Mouse (Mus musculus): ENCODE results near the gene Pou2f2. TPM values are rescaled to one million over a fixed set of nuclear protein-coding genes. Genes with fewer than 3 reads are reported as not detected.

The Pou2f2 gene
- polyA plus RNA-seq, 1 experiment from 2014 or later, result 17.0 TPM

- H3K4me1 ChIP-seq (replicated peaks; ENCODE audit: control insufficient read depth, insufficient read depth, low read length), result no peaks in the 10 kb centered on the region
- WGBS, result 88% methylated on average over 20 of the region's 20 CpGs
- H3K27ac ChIP-seq (ENCODE audit: low read length), result no peak overlapping the region
- no peaks in the 10 kb centered on the region for H3K27me3 ChIP-seq (replicated peaks; ENCODE audit: control insufficient read depth, insufficient read depth, low read length)
- peaks cover 4% of the 10 kb centered on the region; the same call in 1 of the 2 replicates for H3K9me3 ChIP-seq (ENCODE audit: control insufficient read depth, low read length)
- H3K4me3 ChIP-seq (replicated peaks; ENCODE audit: low read length), result no peak overlapping the region
- H3K9ac ChIP-seq (replicated peaks; ENCODE audit: low read depth, low read length), result no peak overlapping the region
- no peak overlapping the region for H3K4me2 ChIP-seq (ENCODE audit: low read length)
- H3K36me3 ChIP-seq (ENCODE audit: control insufficient read depth, insufficient read depth), result peaks cover 17% of the 10 kb centered on the region; the same call in 1 of the 2 replicates
- no peak for ATAC-seq
Measured at GRCm38 (mm10) chr7:25203624-25204023, 24.1 kb upstream of the Pou2f2 start.

GRCm38 (mm10) chr7:25197384-25198018, 18.0 kb upstream of the Pou2f2 start:
- 58% methylated on average over 10 of the region's 10 CpGs for WGBS

GRCm38 (mm10) chr7:25196107-25196506, 16.6 kb upstream of the Pou2f2 start:
- no peak overlapping the region for H3K27ac ChIP-seq (ENCODE audit: low read length)
- 0 out of 2 replicates have a peak, but pooled peaks cover 5% of the 10 kb centered on the region for H3K36me3 ChIP-seq (ENCODE audit: control insufficient read depth, insufficient read depth)
- no peak overlapping the region for H3K4me2 ChIP-seq (ENCODE audit: low read length)
- H3K9ac ChIP-seq (replicated peaks; ENCODE audit: low read depth, low read length), result no peak overlapping the region
- H3K9me3 ChIP-seq (ENCODE audit: control insufficient read depth, low read length), result peaks cover 4% of the 10 kb centered on the region; the same call in 1 of the 2 replicates
- no peak for ATAC-seq
- no peak overlapping the region for H3K4me3 ChIP-seq (replicated peaks; ENCODE audit: low read length)
- H3K27me3 ChIP-seq (replicated peaks; ENCODE audit: control insufficient read depth, insufficient read depth, low read length), result no peaks in the 10 kb centered on the region
- 85% methylated on average over 9 of the region's 9 CpGs for WGBS
- no peaks in the 10 kb centered on the region for H3K4me1 ChIP-seq (replicated peaks; ENCODE audit: control insufficient read depth, insufficient read depth, low read length)

More at GRCm38 (mm10) chr7:25197384-25198018, 18.0 kb upstream of the Pou2f2 start:
- H3K9me3 ChIP-seq (ENCODE audit: control insufficient read depth, low read length), result peaks cover 4% of the 10 kb centered on the region; the same call in 1 of the 2 replicates
- ATAC-seq, result no peak
- H3K36me3 ChIP-seq (ENCODE audit: control insufficient read depth, insufficient read depth), result peaks cover 7% of the 10 kb centered on the region; the same call in 1 of the 2 replicates
- H3K27me3 ChIP-seq (replicated peaks; ENCODE audit: control insufficient read depth, insufficient read depth, low read length), result no peaks in the 10 kb centered on the region
- H3K9ac ChIP-seq (replicated peaks; ENCODE audit: low read depth, low read length), result no peak overlapping the region
- no peak overlapping the region for H3K4me2 ChIP-seq (ENCODE audit: low read length)
- H3K4me3 ChIP-seq (replicated peaks; ENCODE audit: low read length), result no peak overlapping the region
- no peaks in the 10 kb centered on the region for H3K4me1 ChIP-seq (replicated peaks; ENCODE audit: control insufficient read depth, insufficient read depth, low read length)
- no peak overlapping the region for H3K27ac ChIP-seq (ENCODE audit: low read length)

GRCm38 (mm10) chr7:25195148-25195547, 15.6 kb upstream of the Pou2f2 start:
- no peak for ATAC-seq
- no peaks in the 10 kb centered on the region for H3K27me3 ChIP-seq (replicated peaks; ENCODE audit: control insufficient read depth, insufficient read depth, low read length)
- H3K27ac ChIP-seq (ENCODE audit: low read length), result no peak overlapping the region
- no peak overlapping the region for H3K4me3 ChIP-seq (replicated peaks; ENCODE audit: low read length)
- no peak overlapping the region for H3K9ac ChIP-seq (replicated peaks; ENCODE audit: low read depth, low read length)
- peaks cover 4% of the 10 kb centered on the region; the same call in 1 of the 2 replicates for H3K9me3 ChIP-seq (ENCODE audit: control insufficient read depth, low read length)
- 0 out of 2 replicates have a peak, but pooled peaks cover 5% of the 10 kb centered on the region for H3K36me3 ChIP-seq (ENCODE audit: control insufficient read depth, insufficient read depth)
- WGBS, result 64% methylated on average over 3 of the region's 3 CpGs
- H3K4me1 ChIP-seq (replicated peaks; ENCODE audit: control insufficient read depth, insufficient read depth, low read length), result no peaks in the 10 kb centered on the region
- no peak overlapping the region for H3K4me2 ChIP-seq (ENCODE audit: low read length)

DNA sequence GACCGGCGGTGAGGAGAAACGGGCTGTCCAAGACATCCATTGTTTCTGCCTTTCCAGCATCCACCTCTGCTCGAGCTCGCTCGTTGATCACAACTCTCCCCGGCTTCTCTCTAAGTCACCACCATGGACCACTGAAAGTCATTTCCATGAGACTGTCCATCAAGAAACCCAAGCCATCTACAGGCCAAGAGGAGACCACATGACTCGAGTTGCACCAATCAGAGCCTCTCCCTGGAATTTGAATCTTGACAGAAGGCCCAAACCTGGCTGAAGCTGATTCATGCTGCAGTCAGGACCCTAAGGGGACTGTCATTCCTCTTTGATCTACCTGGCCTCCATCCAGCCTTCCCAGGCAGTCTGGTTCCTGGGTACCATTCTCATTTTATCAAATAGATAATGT, 12.6 kb upstream of the Pou2f2 start:
- H3K9ac ChIP-seq (replicated peaks; ENCODE audit: low read depth, low read length), result no peak overlapping the region
- no peak overlapping the region for H3K4me2 ChIP-seq (ENCODE audit: low read length)
- WGBS, result 77% methylated on average over 8 of the region's 8 CpGs
- H3K9me3 ChIP-seq (ENCODE audit: control insufficient read depth, low read length), result no peaks in the 10 kb centered on the region
- no peaks in the 10 kb centered on the region for H3K27me3 ChIP-seq (replicated peaks; ENCODE audit: control insufficient read depth, insufficient read depth, low read length)
- H3K36me3 ChIP-seq (ENCODE audit: control insufficient read depth, insufficient read depth), result no peaks in the 10 kb centered on the region
- H3K4me3 ChIP-seq (replicated peaks; ENCODE audit: low read length), result no peak overlapping the region
- H3K4me1 ChIP-seq (replicated peaks; ENCODE audit: control insufficient read depth, insufficient read depth, low read length), result no peaks in the 10 kb centered on the region
- ATAC-seq, result no peak
- H3K27ac ChIP-seq (ENCODE audit: low read length), result no peak overlapping the region

DNA sequence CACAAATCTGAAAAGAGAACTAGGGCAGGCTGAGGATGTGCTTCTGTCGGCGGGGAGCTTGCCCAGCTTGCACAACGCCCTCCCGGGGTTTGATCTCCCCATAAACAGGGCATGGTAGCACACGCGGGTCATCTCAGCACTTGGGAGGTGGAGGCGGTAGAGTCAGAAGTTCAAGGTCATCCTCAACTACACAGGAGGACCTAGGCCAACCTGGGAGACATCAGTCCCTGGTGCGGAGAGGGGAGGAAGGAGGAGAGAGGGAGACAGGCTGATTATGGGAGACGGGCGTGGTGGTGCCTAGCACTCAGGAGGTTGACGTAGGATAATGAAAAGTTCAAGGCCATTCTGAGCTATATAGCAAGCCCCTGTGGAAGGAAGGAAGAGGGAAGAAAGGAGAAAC, 11.3 kb upstream of the Pou2f2 start:
- no peak overlapping the region for H3K4me2 ChIP-seq (ENCODE audit: low read length)
- no peak overlapping the region for H3K9ac ChIP-seq (replicated peaks; ENCODE audit: low read depth, low read length)
- no peaks in the 10 kb centered on the region for H3K36me3 ChIP-seq (ENCODE audit: control insufficient read depth, insufficient read depth)
- 87% methylated on average over 11 of the region's 11 CpGs for WGBS
- ATAC-seq, result no peak
- H3K9me3 ChIP-seq (ENCODE audit: control insufficient read depth, low read length), result no peaks in the 10 kb centered on the region
- H3K27ac ChIP-seq (ENCODE audit: low read length), result no peak overlapping the region
- H3K4me1 ChIP-seq (replicated peaks; ENCODE audit: control insufficient read depth, insufficient read depth, low read length), result no peaks in the 10 kb centered on the region
- no peaks in the 10 kb centered on the region for H3K27me3 ChIP-seq (replicated peaks; ENCODE audit: control insufficient read depth, insufficient read depth, low read length)
- no peak overlapping the region for H3K4me3 ChIP-seq (replicated peaks; ENCODE audit: low read length)

GRCm38 (mm10) chr7:25187662-25188650, 8.4 kb upstream of the Pou2f2 start:
- H3K27ac ChIP-seq (ENCODE audit: low read length), result no peak overlapping the region
- H3K36me3 ChIP-seq (ENCODE audit: control insufficient read depth, insufficient read depth), result no peaks in the 10 kb centered on the region
- 27% methylated on average over 21 of the region's 21 CpGs for WGBS
- ATAC-seq, result peak; percentile 87
- 0 out of 2 replicates have a peak, but pooled peaks cover 5% of the 10 kb centered on the region for H3K27me3 ChIP-seq (replicated peaks; ENCODE audit: control insufficient read depth, insufficient read depth, low read length)
- H3K4me2 ChIP-seq (ENCODE audit: low read length), result no peak overlapping the region
- H3K9ac ChIP-seq (replicated peaks; ENCODE audit: low read depth, low read length), result no peak overlapping the region
- no peaks in the 10 kb centered on the region for H3K9me3 ChIP-seq (ENCODE audit: control insufficient read depth, low read length)
- H3K4me1 ChIP-seq (replicated peaks; ENCODE audit: control insufficient read depth, insufficient read depth, low read length), result no peaks in the 10 kb centered on the region
- H3K4me3 ChIP-seq (replicated peaks; ENCODE audit: low read length), result no peak overlapping the region

DNA sequence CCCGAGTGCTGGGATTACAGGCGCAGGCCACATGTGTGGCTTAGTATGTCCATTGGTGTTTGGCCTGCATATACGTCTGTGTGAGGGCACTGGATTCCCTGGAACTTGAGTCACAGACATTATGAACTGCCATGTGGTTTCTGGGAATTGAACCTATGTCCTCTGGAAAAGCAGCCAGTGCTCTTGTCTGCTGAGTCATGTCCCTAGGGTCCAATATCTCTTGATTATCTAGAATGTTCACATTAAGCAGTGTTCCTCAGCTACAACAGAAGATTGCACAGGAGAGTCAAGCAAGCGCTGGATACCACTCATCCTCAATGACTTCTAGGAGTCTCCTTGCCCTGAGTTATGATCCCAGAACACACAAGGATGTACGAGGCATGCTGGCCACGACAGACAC, 4.6 kb upstream of the Pou2f2 start:
- Histone ChIP-seq H3K4me2 (ENCODE audit: low read length) (no peak overlapping the region), H3K4me1 (replicated peaks; ENCODE audit: control insufficient read depth, insufficient read depth, low read length) (peaks cover 21% of the 10 kb centered on the region), H3K27me3 (replicated peaks; ENCODE audit: control insufficient read depth, insufficient read depth, low read length) (peaks cover 20% of the 10 kb centered on the region), H3K9ac (replicated peaks; ENCODE audit: low read depth, low read length) (no peak overlapping the region), H3K27ac (ENCODE audit: low read length) (no peak overlapping the region), H3K4me3 (replicated peaks; ENCODE audit: low read length) (no peak overlapping the region), H3K36me3 (ENCODE audit: control insufficient read depth, insufficient read depth) (no peaks in the 10 kb centered on the region), H3K9me3 (ENCODE audit: control insufficient read depth, low read length) (no peaks in the 10 kb centered on the region)
- 85% methylated on average over 6 of the region's 6 CpGs for WGBS
- no peak for ATAC-seq

DNA sequence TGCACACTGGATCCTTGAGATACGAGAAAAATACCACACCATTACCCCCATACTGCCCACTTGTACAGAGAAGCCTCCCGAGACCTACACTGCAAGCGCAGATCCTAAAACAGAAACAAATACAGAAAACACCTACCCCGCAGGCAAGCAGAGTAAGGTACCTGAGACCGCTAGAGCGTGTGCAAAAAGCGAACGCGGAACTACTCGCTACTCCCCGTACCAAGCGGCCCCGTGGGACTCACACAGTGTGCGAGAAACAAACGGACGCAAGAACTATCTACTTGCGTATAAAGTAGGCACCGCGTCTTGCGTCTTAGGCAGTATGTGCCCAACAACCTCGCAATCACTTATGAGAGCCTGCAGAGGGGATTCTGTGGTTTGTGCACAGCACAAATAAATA, 2.3 kb upstream of the Pou2f2 start:
- peaks cover 33% of the 10 kb centered on the region for H3K4me1 ChIP-seq (replicated peaks; ENCODE audit: control insufficient read depth, insufficient read depth, low read length)
- no peaks in the 10 kb centered on the region for H3K9me3 ChIP-seq (ENCODE audit: control insufficient read depth, low read length)
- peak overlapping the region; percentile 33 for H3K4me3 ChIP-seq (replicated peaks; ENCODE audit: low read length)
- no peaks in the 10 kb centered on the region for H3K36me3 ChIP-seq (ENCODE audit: control insufficient read depth, insufficient read depth)
- no peak overlapping the region for H3K27ac ChIP-seq (ENCODE audit: low read length)
- WGBS, result 5% methylated on average over 21 of the region's 21 CpGs
- peaks cover 20% of the 10 kb centered on the region for H3K27me3 ChIP-seq (replicated peaks; ENCODE audit: control insufficient read depth, insufficient read depth, low read length)
- H3K9ac ChIP-seq (replicated peaks; ENCODE audit: low read depth, low read length), result peak overlapping the region; percentile 32
- peak overlapping the region; percentile 53 for H3K4me2 ChIP-seq (ENCODE audit: low read length)
- no peak for ATAC-seq
